Mouse (Mus musculus) layer of hippocampus, adult 6 months (tissue): ENCODE results near the gene Dnaic2. TPM values are rescaled to one million over a fixed set of nuclear protein-coding genes. Genes with fewer than 3 reads are reported as not detected.

ENCODE experiments used
- long read RNA-seq, 2 experiments: library from polyadenylated mRNA; unstranded; transcript quantifications; one replicate each; pipeline ENCODE4 v2.0.0; 2019 to 2020
- polyA plus RNA-seq: library from polyadenylated mRNA; unstranded; fragments of <200 nt; fragmentation: Nextera tagmentation; gene quantifications from 2 replicates; pipeline ENCODE4 v1.2.3, GENCODE M21; 2021

Gene Dnaic2
- polyA plus RNA-seq: 1.8 and 3.5 TPM in 2 replicates
- long read RNA-seq, experiment 1, partial matches to known transcripts: 2 of 8 reads
- long read RNA-seq, experiment 1, other reads (novel, unspliced or antisense): 4 of 8 reads
- long read RNA-seq, experiment 2, partial matches to known transcripts: 6 of 10 reads
- long read RNA-seq, experiment 2, other reads (novel, unspliced or antisense): 3 of 10 reads

DNA sequence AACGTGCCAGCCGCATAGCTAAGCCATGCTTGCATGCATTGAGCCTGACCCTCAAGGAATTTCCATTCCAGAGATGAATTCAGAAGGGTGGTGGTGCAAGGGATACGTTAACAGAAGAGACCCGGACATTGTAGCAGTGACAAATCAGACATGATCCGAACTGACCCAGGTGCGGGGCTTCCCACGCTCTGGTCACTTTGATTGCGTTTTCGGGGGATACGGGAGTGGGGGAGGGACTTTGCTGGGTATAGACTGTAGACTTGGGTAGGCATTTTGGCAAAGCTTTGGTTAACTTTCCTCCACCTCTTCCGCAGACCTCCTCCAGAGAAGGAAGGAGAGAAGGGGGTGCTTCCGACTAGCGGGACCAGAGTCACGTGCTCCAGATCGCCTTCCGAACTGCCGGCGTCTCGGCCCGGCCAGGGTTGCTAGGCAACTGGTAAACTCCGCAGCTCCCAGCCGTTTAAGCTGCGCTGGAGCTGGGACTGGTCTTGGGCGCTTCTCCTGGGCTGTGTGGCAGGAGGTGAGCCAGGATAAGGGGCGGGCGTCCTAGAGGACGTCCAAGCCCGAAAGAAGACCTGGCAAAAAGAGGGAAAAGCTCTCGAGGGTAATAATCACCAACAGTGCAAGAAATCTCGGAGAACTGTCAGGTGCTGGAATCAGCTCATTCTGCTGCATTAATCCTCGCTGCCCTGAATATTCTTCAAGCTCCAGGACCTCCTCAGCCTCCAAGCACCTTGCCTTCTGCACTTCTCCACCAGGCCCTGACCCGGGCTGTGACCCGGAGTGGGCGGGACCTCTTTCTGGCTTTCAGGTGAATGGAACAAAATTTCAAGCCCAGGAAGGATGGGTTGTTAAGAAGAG lies at the start of gene Dnaic2:
Gene Dnaic2, plus strand, starts transcription at position 444 of the 861 bp plus-strand sequence.

GRCm38 (mm10) chr11:114764820-114765818 lies 37.9 kb downstream of the Dnaic2 start, which contains the start of gene Kif19a:
Gene Kif19a (plus strand): TSS chr11:114765388.

DNA sequence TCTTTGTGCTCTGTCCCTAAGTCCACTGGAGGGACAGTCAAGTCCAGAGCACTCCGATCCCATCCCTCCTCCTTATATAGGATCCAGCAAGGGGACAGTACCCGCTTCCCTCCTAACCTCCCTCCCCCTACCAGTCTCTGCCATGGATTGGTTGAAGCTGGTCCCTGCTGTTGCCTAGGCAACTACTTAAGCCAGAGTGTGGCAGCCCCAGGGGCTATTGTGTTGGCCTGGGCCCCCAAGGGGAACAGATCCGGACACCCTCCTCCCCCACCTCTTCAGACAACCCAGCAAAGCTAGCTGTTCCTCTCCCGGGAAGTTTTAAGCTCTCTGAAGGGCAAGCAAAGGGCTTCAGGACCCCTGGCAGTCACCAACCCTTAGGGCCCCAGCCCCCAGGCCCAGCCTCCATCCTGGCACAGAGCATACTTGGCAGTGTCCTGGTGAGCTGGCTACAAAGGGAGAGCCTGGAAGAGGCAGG lies 68.7 kb downstream of the Dnaic2 start, which contains the start of gene Btbd17:
Gene Btbd17, minus strand, starts transcription at position 98 of the 475 bp plus-strand sequence.

DNA sequence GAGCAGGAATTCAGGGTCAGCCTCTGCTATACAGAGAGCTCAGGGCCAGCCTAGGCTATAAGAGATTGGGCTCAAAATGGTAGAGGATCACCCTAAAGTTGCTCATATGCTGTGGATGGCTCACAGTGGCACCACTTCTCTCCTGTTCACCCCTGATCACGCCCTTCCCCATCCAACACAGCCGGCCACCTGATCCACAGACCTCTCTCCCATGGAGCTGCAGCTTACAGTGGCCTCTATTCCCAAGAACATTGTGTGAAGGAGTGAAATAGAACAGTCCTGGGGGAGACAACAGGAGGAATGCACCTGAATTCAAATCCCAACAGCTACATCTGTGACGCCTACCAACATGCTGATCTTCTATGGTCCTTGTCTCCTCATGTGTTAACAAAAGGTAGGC lies 71.4 kb downstream of the Dnaic2 start, which contains the start of gene Gpr142:
Gene Gpr142, plus strand, starts transcription at position 301 of the 400 bp plus-strand sequence.

Other genes with a start within 250 kb of the Dnaic2 start
- gene Rpl38, start 58.9 kb upstream of the Dnaic2 start, polyA plus RNA-seq: 4,707 and 4,862 TPM in 2 replicates
- gene Ttyh2, start 52.0 kb upstream of the Dnaic2 start, polyA plus RNA-seq: 41.8 and 57.8 TPM in 2 replicates
- 0.34 and 0.64 TPM in 2 replicates for gene Kif19a, start 38.0 kb downstream of the Dnaic2 start, polyA plus RNA-seq
- gene Btbd17, start 68.5 kb downstream of the Dnaic2 start, polyA plus RNA-seq: 97.8 and 99.0 TPM in 2 replicates
- not detected in 2 replicates for gene Gpr142, start 71.5 kb downstream of the Dnaic2 start, polyA plus RNA-seq
- gene Gprc5c, start 123.7 kb downstream of the Dnaic2 start, polyA plus RNA-seq: 3.1 and 6.1 TPM in 2 replicates
- 0.95 and 1.2 TPM in 2 replicates for gene Cd300a, start 162.6 kb downstream of the Dnaic2 start, polyA plus RNA-seq
- gene Cd300lb, start 207.0 kb downstream of the Dnaic2 start, polyA plus RNA-seq: 0.05 TPM in 1 of 2 replicates, not detected in the other
- gene Cd300c, start 241.7 kb downstream of the Dnaic2 start, polyA plus RNA-seq: not detected in 2 replicates